Comparison of ENCODE assay signal across 23 mouse cellular contexts in genomic region chr15:77533216-77533615, GRCm38 (mm10). TPM values are rescaled to one million over a fixed set of nuclear protein-coding genes. Genes with fewer than 3 reads are reported as not detected.
"Had no signal": no experiment of that assay in that cellular context is flagged by ENCODE, and none has a peak within 500 bp of the region (broad histone marks: within the 10 kb centered on the region; RNA-seq: fewer than 3 reads in every experiment).

Gene Apol7c, minus strand, starts transcription at chr15:77533316.

- H3K4me1 ChIP-seq: liver, embryonic 12.5 days; midbrain, embryonic 10.5 days; midbrain, embryonic 12.5 days; neural tube, embryonic 13.5 days; neural tube, embryonic 15.5 days; stomach, embryonic 15.5 days had no signal

- H3K4me2 ChIP-seq: liver, embryonic 12.5 days; lung, embryonic 14.5 days; midbrain, embryonic 12.5 days; neural tube, embryonic 13.5 days; neural tube, embryonic 15.5 days; stomach, embryonic 15.5 days had no signal

- ATAC-seq: liver, embryonic 12.5 days; midbrain, embryonic 16.5 days had no signal

- H3K4me3 ChIP-seq: liver, embryonic 12.5 days; midbrain, embryonic 10.5 days; midbrain, embryonic 12.5 days; myocyte; neural tube, embryonic 13.5 days; neural tube, embryonic 15.5 days; stomach, embryonic 15.5 days had no signal

- H3K36me3 ChIP-seq: liver, embryonic 12.5 days; midbrain, embryonic 10.5 days; midbrain, embryonic 12.5 days; neural tube, embryonic 13.5 days; neural tube, embryonic 15.5 days; stomach, embryonic 15.5 days had no signal

- DNase-seq: lung, adult 18-20 months; lung, embryonic 14.5 days; lung, postnatal 10 days; lung, postnatal 4 days; midbrain, embryonic 14.5 days; retina, postnatal 1 day; right cerebral cortex, adult 18-20 months; right cerebral cortex, postnatal 25 days; right cerebral cortex, postnatal 4 days; spleen, adult 18-20 months; thymus, postnatal 36 days had no signal

- H3K9ac ChIP-seq: liver, embryonic 12.5 days; liver, embryonic 14.5 days; lung, embryonic 14.5 days; midbrain, embryonic 12.5 days; neural tube, embryonic 13.5 days; neural tube, embryonic 15.5 days; stomach, embryonic 15.5 days had no signal

- H3K9me3 ChIP-seq: liver, embryonic 12.5 days; midbrain, embryonic 10.5 days; midbrain, embryonic 12.5 days; neural tube, embryonic 13.5 days; neural tube, embryonic 15.5 days; stomach, embryonic 15.5 days had no signal

- H3K27ac ChIP-seq: liver, embryonic 12.5 days; liver, embryonic 14.5 days; midbrain, embryonic 10.5 days; midbrain, embryonic 12.5 days; neural tube, embryonic 13.5 days; neural tube, embryonic 15.5 days; stomach, embryonic 15.5 days; stomach, postnatal 0 days had no signal

- H3K27me3 ChIP-seq: liver, embryonic 12.5 days; midbrain, embryonic 12.5 days; neural tube, embryonic 13.5 days; neural tube, embryonic 15.5 days; stomach, embryonic 15.5 days had no signal

RNA-seq across cellular contexts. Expression of gene Apol7c, which starts in this region (rescaled TPM):
- polyA plus RNA-seq: liver, embryonic 12.5 days; lung, embryonic 14.5 days; lung, embryonic 16.5 days; midbrain, embryonic 10.5 days; midbrain, embryonic 12.5 days; midbrain, embryonic 14.5 days; midbrain, embryonic 16.5 days; myocyte; neural tube, embryonic 11.5 days; neural tube, embryonic 13.5 days; neural tube, embryonic 15.5 days had no signal
